Comparison of ENCODE assay signal across 30 mouse cellular contexts in the genomic region with DNA sequence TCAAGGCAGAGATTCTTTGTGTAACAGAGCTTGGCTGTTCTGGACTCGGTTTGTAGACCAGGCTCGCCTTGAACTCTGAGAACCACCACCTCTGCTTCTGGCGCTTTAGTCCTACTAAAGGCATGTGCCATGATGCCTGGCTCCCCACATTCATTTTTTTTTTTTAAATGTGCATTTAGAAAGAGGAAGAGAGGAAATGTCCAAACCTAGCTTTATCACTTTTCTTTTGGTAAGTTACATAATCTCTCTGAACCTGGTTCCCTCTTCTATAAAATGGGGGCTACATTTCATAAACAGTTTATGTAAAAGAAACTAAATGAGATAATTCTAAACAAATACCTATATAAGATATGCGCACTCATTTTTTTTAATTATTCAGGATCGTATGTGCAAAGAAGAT. TPM values are rescaled to one million over a fixed set of nuclear protein-coding genes. Genes with fewer than 3 reads are reported as not detected.
"Had no signal": no experiment of that assay in that cellular context is flagged by ENCODE, and none has a peak within 500 bp of the region (broad histone marks: within the 10 kb centered on the region; RNA-seq: fewer than 3 reads in every experiment).

No protein-coding gene starts in this region.

- ATAC-seq: intestine, embryonic 16.5 days; lung, postnatal 0 days; midbrain, embryonic 13.5 days; midbrain, embryonic 16.5 days had no signal

- H3K27ac ChIP-seq: kidney, postnatal 0 days; layer of hippocampus, adult 2 months; limb, embryonic 10.5 days; limb, embryonic 13.5 days; midbrain, embryonic 10.5 days; midbrain, embryonic 13.5 days had no signal

- H3K36me3 ChIP-seq: midbrain, embryonic 13.5 days had no signal

- H3K9me3 ChIP-seq: limb, embryonic 10.5 days; limb, embryonic 13.5 days; megakaryocyte, embryonic 14.5 days; midbrain, embryonic 10.5 days; midbrain, embryonic 13.5 days had no signal

- H3K27me3 ChIP-seq: limb, embryonic 13.5 days; megakaryocyte, embryonic 14.5 days; midbrain, embryonic 13.5 days had no signal

- DNase-seq: kidney, adult 2 months; kidney, postnatal 25 days; layer of hippocampus, adult 9-11 months; lung, embryonic 14.5 days; thymus, adult 18-20 months; thymus, postnatal 4 days had no signal

- H3K4me3 ChIP-seq: layer of hippocampus, adult 2 months; limb, embryonic 10.5 days; limb, embryonic 13.5 days; megakaryocyte, embryonic 14.5 days; midbrain, embryonic 10.5 days; midbrain, embryonic 13.5 days; myocyte had no signal

- H3K4me2 ChIP-seq: limb, embryonic 13.5 days; lung, embryonic 14.5 days; midbrain, embryonic 13.5 days had no signal

- H3K9ac ChIP-seq: limb, embryonic 13.5 days; lung, embryonic 14.5 days; midbrain, embryonic 13.5 days had no signal

RNA-seq across cellular contexts. Expression of gene Gm20403, which starts 5.4 kb away (rescaled TPM):
- total RNA-seq: layer of hippocampus, adult 2 months; layer of hippocampus, postnatal 25 days; left cerebral cortex, adult 18-20 months; left cerebral cortex, postnatal 25 days; liver, adult 2 months; monocyte, adult 5-6 weeks had no signal
- polyA plus RNA-seq: intestine, embryonic 16.5 days; kidney, adult 2 months; kidney, embryonic 14.5 days; kidney, postnatal 0 days; large intestine, adult 2 months; limb, embryonic 10.5 days; limb, embryonic 13.5 days; liver, adult 2 months; lung, embryonic 14.5 days; lung, postnatal 0 days; midbrain, embryonic 10.5 days; midbrain, embryonic 13.5 days; midbrain, embryonic 16.5 days; neural tube, embryonic 11.5 days; neural tube, embryonic 14.5 days; small intestine, adult 2 months; spleen, adult 2 months; stomach, embryonic 16.5 days; testis, adult 2 months had no signal
